Mouse (Mus musculus): ENCODE results near the gene Smyd3.

DNA sequence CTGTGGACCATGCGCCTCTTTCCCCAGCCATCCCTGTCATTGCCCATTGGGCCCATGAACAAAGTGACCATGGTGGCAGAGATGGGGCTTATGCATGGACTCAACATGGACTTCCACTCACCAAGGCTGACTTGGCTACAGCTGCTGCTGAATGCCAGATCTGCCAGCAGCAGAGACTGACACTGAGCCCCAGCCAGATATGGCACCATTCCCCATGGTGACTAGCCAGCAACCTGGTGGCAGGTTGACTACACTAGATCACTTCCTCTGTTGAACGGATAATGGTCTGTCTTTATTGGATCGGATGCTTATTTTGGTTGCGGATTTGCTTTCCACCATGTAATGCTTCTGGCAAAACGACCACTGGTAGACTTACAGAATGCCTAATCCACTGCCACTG lies 486.3 kb downstream of the Smyd3 start:
- no peak for TF ChIP-seq POLR2A (IDR thresholded peaks at IDR 0.05; ENCODE audit: insufficient read depth, low read depth, low read length)
- TF ChIP-seq CTCF (IDR thresholded peaks at IDR 0.05; ENCODE audit: insufficient read depth, low read depth, low read length) = no peak

All from olfactory bulb, adult 2 months (tissue).